Mouse (Mus musculus) lung, adult 2 months (tissue): ENCODE measurements at regions not wholly inside any gene's neighbourhood (a gene's known extent, or its start where the extent isn't known, plus 50 kb on each side); places are given as distances from the start of the nearest gene placed in this dataset.
"Not testable (repeated sequence)": the region's sequence is repeated elsewhere in the genome, so short reads cannot be mapped to it uniquely, and the experiment has no call there.

Source experiments
- DNase-seq: peaks from one replicate; pipeline ENCODE4 v3.0.0; 2022
- H3K4me1 ChIP-seq: fragments of 200-500 bp; 2 replicates; pipeline ENCODE4 v1.6.1; 2011; ENCODE audit warnings: low read length; ENCODE audit not compliant: control insufficient read depth, insufficient read depth
- H3K4me3 ChIP-seq: fragments of 200-500 bp; replicated peaks from 2 replicates; pipeline ENCODE3; 2011; ENCODE audit warnings: low read depth, mild to moderate bottlenecking, control low read depth, low read length; ENCODE audit errors: extremely low read depth
- CTCF ChIP-seq: fragments of 200-500 bp; IDR thresholded peaks from 2 replicates; pipeline ENCODE4 v1.5.1; 2011; ENCODE audit warnings: mild to moderate bottlenecking, low read length, control low read depth; ENCODE audit not compliant: insufficient read depth
- POLR2A ChIP-seq: fragments of 200-500 bp; IDR thresholded peaks from 2 replicates; pipeline ENCODE4 v1.6.1; 2011; ENCODE audit warnings: low read depth, mild to moderate bottlenecking, control low read depth, low read length, borderline replicate concordance; ENCODE audit errors: extremely low read depth
- WGBS: fragments of 180-500 bp; shearing (Covaris S2); methylation state at CpG from one replicate; pipeline ENCODE4 v1.1.7; 2018; 5-methylcytosine and 5-hydroxymethylcytosine counted together

DNA sequence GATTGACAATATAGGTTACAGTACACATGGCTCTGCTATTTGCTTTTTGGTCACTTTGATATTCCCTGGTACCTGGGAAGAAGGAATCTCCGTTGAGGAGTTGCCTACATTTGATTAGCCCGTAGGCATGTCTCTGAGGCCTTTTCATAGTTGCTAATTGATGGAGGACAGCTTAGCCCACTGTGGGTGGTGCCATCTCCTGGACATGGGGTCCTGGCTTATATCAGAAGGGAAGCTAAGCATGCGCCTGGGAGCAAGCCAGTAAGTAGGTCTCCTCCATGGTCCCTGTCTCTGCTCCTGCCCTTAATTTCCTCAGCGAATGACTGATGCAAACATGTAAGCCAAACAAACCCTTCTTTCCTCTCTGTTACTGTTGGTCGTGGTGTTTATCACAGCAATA, 1335.8 kb upstream of the A1bg start:
- DNase-seq, result no peak
- Histone ChIP-seq H3K4me3 (no peak overlapping the region), H3K4me1 (no peaks in the 10 kb centered on the region)
- 84% methylated on average over 5 of the region's 5 CpGs for WGBS
- TF ChIP-seq CTCF, result no peak
- TF ChIP-seq POLR2A, result no peak

GRCm38 (mm10) chr15:62257955-62258354, 1335.1 kb upstream of the A1bg start:
- no peaks in the 10 kb centered on the region for H3K4me1 ChIP-seq
- no peak for DNase-seq
- TF ChIP-seq CTCF (no peak), POLR2A (no peak)
- WGBS, result 37% methylated on average over 3 of the region's 3 CpGs
- H3K4me3 ChIP-seq, result no peak overlapping the region

DNA sequence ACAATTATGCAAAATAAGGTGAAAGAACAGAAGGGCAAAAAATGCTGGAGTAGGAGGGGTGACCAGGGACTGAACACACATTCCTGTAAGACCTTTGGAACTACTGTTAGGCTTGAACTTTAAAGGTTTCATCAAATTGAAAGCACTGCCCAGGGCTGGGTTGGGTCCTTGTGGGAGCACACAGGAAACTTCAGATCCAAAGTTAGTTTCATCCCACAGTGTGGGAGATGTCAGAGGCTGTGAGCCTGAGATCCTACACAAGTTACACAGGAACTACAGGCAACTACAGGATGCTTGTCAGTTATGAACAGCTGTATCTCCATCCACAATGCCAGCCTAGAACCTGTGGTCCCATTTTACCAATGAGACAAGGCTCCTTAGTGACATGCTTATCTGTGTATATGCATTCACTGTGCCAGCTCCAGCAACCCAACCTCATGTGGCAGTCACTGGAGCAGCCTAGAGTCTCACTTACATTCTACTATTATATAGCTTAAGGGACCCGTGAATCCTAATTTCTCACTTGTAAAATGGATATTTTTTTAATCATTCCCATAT, 1334.4 kb upstream of the A1bg start:
- no peaks in the 10 kb centered on the region for H3K4me1 ChIP-seq
- no peak for DNase-seq
- 96% methylated on average over 1 of the region's 1 CpGs for WGBS
- no peak for TF ChIP-seq CTCF
- no peak for TF ChIP-seq POLR2A
- H3K4me3 ChIP-seq, result no peak overlapping the region

- H3K4me3 ChIP-seq, result no peak overlapping the region
- 89% methylated on average over 5 of the region's 5 CpGs for WGBS
- TF ChIP-seq POLR2A (no peak), CTCF (no peak)
- no peak for DNase-seq
- H3K4me1 ChIP-seq, result no peaks in the 10 kb centered on the region
These were observed 1332.8 kb upstream of the A1bg start for GRCm38 (mm10) chr15:62255571-62255970.

- no peak overlapping the region for H3K4me3 ChIP-seq
- WGBS, result 84% methylated on average over 4 of the region's 4 CpGs
- no peak for DNase-seq
- TF ChIP-seq CTCF (no peak), POLR2A (no peak)
- no peaks in the 10 kb centered on the region for H3K4me1 ChIP-seq
These were observed 1330.9 kb upstream of the A1bg start for GRCm38 (mm10) chr15:62253724-62254123.

- not testable (repeated sequence) for H3K4me1 ChIP-seq, H3K4me3 ChIP-seq, DNase-seq
- WGBS, result 83% methylated on average over 2 of the region's 2 CpGs
These were observed 1329.4 kb upstream of the A1bg start for GRCm38 (mm10) chr15:62252078-62252833.

GRCm38 (mm10) chr15:62249436-62249835, 1326.6 kb upstream of the A1bg start:
- no peak overlapping the region for H3K4me3 ChIP-seq
- TF ChIP-seq POLR2A, result no peak
- TF ChIP-seq CTCF, result no peak
- H3K4me1 ChIP-seq, result no peaks in the 10 kb centered on the region
- WGBS, result 84% methylated on average over 4 of the region's 4 CpGs
- no peak for DNase-seq

DNA sequence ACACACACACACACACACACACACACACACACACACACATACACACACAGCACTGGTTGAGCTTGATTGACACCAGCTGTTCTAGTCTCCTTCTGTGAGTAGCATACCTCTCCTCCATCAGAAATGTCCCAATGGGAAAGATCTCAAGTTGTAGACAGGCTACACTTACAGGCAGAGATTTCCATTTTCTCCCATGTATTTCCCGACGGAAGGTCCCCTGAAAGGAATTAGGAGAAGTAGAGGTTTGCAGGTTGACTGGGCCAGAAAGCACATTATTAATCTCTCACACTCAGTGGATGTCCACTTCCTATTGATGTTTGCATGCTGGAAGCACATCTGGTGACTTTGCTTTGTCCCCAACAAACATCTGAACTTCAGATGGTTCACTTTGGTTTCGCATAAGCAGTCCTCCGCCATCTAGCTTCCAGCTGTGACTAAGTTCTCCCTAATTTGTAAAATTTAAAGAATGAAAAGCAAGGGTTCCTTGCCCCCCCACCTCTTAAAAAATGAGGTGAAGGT, 1323.8 kb upstream of the A1bg start:
- no peak overlapping the region for H3K4me3 ChIP-seq
- H3K4me1 ChIP-seq, result no peaks in the 10 kb centered on the region
- DNase-seq, result no peak
- 86% methylated on average over 4 of the region's 4 CpGs for WGBS
- no peak for TF ChIP-seq POLR2A
- no peak for TF ChIP-seq CTCF

DNA sequence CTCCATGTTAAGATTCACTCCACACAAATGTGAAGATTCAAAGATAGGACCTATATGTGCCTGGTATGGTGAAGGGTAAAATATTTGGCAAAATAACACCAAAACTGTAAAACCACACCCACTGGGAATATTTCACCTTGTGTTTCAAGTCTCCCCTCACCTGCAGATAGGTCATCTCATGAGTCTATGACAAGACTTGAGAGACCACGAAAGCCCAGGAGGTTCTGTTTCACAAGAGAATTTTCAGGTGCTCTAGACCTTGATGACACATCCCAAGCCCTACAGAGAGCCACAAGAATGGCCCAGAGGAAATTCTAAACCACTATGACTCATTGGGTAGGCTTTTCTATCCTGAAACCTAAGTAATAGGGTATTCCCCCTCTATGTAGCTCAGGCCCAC, 1322.4 kb upstream of the A1bg start:
- Histone ChIP-seq H3K4me3 (no peak overlapping the region), H3K4me1 (no peaks in the 10 kb centered on the region)
- 72% methylated on average over 1 of the region's 1 CpGs for WGBS
- no peak for DNase-seq
- TF ChIP-seq CTCF (no peak), POLR2A (no peak)

DNA sequence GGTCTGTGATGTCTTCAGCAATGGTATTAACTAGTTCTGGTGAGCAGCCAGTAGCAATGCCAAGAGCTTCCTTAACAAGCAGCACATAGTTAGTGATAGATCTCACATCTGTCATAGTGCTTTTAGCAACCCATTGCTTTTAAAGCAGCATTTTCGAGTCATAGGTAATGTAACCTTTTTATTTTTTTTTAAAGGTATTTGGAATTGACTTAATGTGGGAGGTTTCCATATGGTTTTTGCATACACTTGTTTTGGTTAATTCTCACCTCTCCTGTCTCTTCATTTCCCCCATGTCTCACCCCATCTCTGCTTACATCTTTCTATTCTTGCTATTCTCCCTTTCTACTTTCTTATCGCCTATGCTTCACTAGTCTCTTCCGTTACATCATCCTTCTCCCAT, 1322.0 kb upstream of the A1bg start:
- 100% methylated on average over 3 of the region's 3 CpGs for WGBS
- H3K4me1 ChIP-seq, result no peaks in the 10 kb centered on the region
- no peak for TF ChIP-seq POLR2A
- TF ChIP-seq CTCF, result no peak
- H3K4me3 ChIP-seq, result no peak overlapping the region
- no peak for DNase-seq
